Mouse (Mus musculus): Measurements from ENCODE around the gene Ncor2.

The Ncor2 gene

GRCm38 (mm10) chr5:125096368-125096767, 82.7 kb downstream of the Ncor2 start:
- no peak for DNase-seq (ENCODE audit: low spot score in 2 of 2)

DNA sequence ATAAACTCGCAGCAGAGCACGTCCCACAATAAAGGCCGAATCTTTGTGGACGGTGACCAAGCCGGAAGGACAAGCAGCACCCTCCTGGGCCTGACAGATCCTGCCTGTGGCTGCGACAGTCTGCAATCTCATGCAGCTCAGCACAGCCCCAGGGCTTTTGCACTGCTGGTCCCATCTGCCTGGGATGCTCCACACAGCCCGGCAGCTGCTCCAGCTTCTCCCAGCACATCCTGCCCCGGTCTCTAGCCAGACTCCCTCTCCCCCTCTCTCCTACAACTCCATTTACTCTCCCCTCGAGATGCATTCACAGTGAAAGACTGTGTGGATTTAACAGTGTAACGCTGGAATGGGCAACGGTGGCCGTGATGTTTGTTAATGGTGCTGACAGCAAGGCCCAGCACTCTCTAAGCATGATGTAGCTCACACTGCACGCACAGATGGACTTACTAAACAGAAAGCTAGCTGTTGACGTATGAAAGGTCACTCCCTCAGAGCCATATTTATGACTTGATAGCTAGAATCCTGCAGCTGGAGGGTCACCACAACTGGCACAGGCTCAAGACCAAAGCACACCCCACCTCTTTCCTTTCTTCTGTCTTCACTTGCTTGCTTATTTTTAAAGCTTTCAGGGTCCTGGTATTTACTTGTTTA, 83.4 kb downstream of the Ncor2 start:
- DNase-seq (ENCODE audit: low spot score in 2 of 2) = no peak

- DNase-seq (ENCODE audit: low spot score in 2 of 2) = no peak
These were observed 85.2 kb downstream of the Ncor2 start for GRCm38 (mm10) chr5:125093795-125094194.

DNA sequence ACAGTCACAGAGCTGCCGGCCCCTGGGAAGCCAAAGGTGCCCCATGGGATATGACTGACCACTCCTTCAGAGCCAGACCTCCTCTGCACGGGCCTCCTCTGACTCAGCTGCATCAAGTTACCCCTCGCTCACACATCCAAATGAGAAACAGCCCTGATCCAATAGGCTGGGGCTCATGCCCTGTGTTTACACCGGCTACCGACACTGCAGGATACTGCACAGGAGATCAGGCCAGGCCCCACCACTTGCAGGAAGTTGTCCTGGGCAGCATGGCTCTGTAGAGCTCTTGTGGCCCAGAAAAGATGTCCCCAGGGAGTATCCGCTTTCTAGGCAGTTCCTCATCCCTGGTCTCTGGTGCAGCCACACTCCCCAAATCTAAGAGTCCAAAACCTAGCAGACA, 90.9 kb downstream of the Ncor2 start:
- no peak for DNase-seq (ENCODE audit: low spot score in 2 of 2)

- no peak for DNase-seq (ENCODE audit: low spot score in 2 of 2)
These were observed 93.9 kb downstream of the Ncor2 start for GRCm38 (mm10) chr5:125085097-125085617.

DNA sequence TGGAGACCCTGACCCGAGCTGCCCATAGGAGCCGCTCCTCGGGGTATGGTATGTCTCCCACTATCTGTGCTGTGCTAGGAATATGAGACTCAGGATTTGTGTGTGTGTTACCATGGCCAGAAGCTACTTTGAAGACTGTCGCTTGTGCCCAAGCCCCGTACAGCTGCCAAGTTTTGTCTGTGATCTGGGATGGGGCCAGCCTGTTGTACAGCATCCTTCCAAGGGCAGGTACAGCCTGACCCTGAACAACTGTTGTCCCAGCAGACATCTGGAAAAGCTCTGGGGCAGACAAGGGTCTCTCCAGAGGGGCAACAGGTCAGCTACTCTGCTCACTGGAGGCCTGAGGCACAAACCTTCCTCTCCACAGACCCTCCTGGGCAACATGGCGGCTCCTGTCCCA, 95.3 kb downstream of the Ncor2 start:
- DNase-seq (ENCODE audit: low spot score in 2 of 2) = no peak

GRCm38 (mm10) chr5:125081318-125082101, 97.5 kb downstream of the Ncor2 start:
- peak; percentile 31 to 45 for DNase-seq (ENCODE audit: low spot score in 2 of 2)

DNA sequence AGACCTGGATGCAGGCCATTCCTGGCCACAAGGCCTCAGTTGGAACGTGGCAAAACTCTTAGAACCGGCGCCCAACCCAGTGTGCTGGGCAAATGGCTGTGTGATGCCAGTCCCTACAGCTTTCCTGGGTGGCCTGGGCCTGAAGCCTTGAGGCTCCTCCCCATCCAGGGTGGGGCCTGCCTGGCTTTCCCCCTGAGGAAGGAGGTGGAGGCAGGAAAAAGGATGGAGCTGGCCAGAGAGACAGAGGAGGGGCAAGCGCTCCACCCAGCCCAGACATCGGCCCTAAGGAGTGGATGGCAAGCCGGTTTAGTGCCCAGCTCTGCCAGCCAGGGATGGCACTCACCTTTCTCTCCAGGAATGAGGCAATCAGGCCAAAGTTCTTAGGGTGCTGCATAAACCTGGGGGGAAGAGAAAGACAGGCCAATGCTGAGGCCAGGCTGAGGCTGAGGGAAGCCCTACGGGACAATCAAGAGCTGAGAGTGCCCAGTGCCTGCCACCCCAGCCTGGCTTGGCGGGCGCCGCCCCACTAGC, 98.2 kb downstream of the Ncor2 start:
- DNase-seq (ENCODE audit: low spot score in 2 of 2) = no peak

- no peak for DNase-seq (ENCODE audit: low spot score in 2 of 2)
These were observed 98.7 kb downstream of the Ncor2 start for GRCm38 (mm10) chr5:125080352-125080751.

- DNase-seq (ENCODE audit: low spot score in 2 of 2) = no peak
These were observed 100.8 kb downstream of the Ncor2 start for GRCm38 (mm10) chr5:125078220-125078619.

DNA sequence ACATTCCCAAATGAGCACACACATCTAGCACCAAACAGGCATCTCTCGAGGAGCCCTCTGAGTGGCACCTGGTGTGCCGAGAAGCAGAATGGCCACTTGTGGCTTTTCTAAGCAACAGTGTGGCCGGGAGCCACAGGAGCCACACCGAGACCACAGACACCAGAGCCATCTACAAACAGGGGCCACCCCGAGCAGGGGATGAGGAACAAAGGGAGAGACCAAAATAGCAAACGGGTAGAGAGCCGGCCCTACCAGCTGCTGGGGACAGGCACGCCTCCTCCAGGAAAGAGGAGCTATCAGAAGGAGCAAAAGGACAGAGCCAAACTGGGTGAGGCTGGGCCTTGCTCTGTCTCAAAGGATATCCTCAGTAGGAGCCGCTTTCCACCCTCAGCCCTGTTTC, 102.8 kb downstream of the Ncor2 start:
- DNase-seq (ENCODE audit: low spot score in 2 of 2) = no peak

DNA sequence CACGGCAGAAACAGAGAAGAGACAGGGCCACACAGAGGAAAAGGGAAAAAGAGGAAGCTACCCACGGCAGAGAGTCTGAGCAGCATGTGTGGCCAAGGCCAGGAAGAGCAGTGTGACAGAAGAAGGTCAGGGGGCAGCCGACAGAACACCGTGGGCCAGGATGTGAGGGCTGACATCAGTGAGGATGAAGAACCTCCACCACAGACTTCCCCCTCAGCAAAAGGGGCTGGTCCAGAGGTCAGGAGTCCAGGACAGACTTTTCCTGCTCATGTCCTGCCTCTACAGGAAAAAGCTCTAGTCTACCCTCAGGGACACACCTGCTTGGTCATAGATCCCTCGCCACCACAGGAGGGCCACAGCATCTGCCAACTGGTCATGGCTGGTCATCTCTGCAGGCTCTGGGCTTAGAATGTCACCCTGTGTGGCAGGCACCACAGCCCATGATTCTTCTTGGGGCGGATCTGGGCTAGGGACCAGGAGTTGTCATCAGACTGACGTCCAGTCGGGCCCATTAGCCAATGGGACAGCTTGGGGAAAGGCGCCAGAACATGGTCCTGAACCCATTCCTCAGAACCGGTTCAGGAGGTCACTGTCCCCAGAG, 104.3 kb downstream of the Ncor2 start:
- DNase-seq (ENCODE audit: low spot score in 2 of 2) = no peak

DNA sequence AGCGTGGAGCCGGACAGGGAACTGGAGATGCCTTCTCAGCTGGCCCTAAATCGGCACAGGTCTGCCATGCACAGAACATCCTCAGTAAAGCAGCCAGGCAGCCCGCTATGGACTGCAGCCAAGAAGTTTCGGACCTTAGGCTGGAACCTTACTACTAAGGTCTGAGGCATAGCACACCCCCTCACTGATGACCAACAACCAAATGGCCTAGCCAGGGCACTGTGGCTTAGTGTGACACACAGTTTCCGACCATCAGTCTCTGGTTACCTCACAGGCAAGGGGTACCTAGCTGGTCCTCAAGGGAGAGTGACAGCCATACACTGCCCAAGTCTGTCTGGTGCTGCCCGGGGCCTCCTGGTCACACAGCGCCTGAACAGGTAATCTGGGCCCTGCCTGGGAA, 105.1 kb downstream of the Ncor2 start:
- DNase-seq (ENCODE audit: low spot score in 2 of 2) = no peak

GRCm38 (mm10) chr5:125073335-125073734, 105.7 kb downstream of the Ncor2 start:
- DNase-seq (ENCODE audit: low spot score in 2 of 2) = no peak

DNA sequence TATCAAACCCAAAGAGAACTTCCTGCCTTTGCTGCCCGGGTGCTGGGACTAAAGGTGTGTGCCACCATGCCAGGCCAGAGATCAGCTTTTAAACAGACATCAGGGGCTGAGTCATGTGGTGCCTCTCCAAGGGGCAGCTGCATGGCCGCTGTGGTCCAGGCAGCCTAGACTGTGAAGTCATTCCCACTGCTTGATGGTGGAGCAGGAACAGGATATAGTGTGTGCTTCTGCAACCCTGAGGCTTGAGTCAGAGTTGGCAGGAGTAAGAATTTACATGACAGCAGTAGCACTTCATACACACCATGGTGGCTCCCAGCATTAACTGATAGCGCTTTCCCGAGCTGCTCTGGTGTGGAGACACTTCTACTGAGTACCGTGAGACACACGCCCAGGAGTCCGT, 106.6 kb downstream of the Ncor2 start:
- DNase-seq (ENCODE audit: low spot score in 2 of 2) = no peak

GRCm38 (mm10) chr5:125071919-125072318, 107.1 kb downstream of the Ncor2 start:
- no peak for DNase-seq (ENCODE audit: low spot score in 2 of 2)

GRCm38 (mm10) chr5:125070399-125070798, 108.6 kb downstream of the Ncor2 start:
- DNase-seq (ENCODE audit: low spot score in 2 of 2) = no peak

DNA sequence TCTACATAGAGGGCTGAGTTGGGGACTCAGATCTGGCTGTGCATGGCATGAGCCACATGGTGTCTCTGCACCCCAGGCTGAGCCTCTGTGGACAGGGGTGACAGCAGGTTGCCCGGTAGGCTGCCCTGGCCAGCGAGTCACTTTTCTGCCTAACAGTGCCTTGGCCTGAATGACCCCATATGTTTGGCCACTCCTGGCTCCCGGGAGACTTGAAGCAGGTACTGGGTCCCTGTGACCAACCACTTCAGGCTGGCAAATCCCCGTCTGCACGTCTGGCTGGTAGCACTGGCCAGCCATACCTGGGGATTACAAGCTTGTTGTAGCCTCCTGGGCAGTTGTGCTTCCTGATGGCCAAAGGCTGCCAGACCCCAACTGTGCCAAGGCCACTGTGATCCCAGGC, 109.1 kb downstream of the Ncor2 start:
- no peak for DNase-seq (ENCODE audit: low spot score in 2 of 2)

- DNase-seq (ENCODE audit: low spot score in 2 of 2) = no peak
These were observed 109.6 kb downstream of the Ncor2 start for GRCm38 (mm10) chr5:125069426-125069825.

GRCm38 (mm10) chr5:125068371-125068951, 110.6 kb downstream of the Ncor2 start:
- no peak for DNase-seq (ENCODE audit: low spot score in 2 of 2)

DNA sequence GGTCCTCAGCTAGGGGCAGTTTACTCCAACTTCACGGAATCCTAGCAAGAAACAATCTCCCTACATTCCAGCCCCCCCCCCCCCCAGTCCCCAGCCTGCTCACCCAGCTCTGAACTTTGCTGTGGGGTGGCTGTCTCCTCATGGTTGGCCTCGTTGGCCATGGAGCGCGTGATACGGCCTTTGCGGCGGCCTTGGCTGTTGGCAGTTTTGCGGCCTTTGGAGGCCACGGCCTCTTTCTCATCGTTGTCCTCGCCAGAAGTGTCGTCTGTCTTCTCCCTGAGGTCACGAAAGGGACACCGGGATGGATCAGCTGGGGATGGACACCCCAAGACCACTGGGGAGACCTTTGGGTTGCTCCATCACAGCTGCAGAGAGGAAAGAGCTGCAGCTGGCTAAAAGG, 111.3 kb downstream of the Ncor2 start:
- DNase-seq (ENCODE audit: low spot score in 2 of 2) = no peak

Data from frontal cortex, postnatal 25 days (tissue).